Mouse (Mus musculus) CD8-positive naive resting alpha-beta T cell, adult 2 months (primary cell): ENCODE results near the gene Tmem9b.
A peak's percentile ranks its signal among the peaks of the same experiment; 100 is the strongest.

Source experiments
- DNase-seq, 2 experiments: peaks; one replicate each; pipeline ENCODE4 v3.0.0; 2022; ENCODE audit warnings: low read depth in 2 of 2, low spot score in 2 of 2

Tmem9b gene

GRCm38 (mm10) chr7:109741060-109741459 is 11.6 kb downstream of the Tmem9b start:
- DNase-seq, result no peak

DNA sequence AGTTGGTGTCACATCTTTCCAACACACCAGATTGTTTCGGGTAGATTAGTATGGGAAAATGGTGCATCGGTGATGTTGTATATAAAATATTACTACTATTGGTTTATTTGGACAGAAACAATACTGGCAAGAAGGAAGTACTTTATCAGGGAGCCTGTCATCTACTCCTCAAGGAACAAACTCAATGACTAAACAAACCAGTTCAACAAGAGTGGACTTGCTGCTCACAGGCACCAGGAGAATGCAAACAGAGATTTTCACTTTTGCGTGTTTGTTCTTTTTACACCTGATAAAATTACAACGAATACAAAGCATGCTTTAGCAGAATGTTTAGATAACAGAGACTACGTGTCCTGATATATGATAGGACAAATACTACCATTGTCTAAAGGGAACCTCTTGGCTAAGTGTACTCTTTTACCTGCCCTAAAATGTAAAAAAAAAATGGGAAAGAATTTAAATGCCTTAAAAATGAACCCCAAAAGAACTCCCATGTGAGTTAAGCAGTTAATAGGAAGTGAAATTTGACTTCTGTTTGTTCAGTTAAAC is 12.8 kb downstream of the Tmem9b start:
- no peak for DNase-seq

GRCm38 (mm10) chr7:109734806-109735205 is 17.9 kb downstream of the Tmem9b start:
- DNase-seq, result no peak

DNA sequence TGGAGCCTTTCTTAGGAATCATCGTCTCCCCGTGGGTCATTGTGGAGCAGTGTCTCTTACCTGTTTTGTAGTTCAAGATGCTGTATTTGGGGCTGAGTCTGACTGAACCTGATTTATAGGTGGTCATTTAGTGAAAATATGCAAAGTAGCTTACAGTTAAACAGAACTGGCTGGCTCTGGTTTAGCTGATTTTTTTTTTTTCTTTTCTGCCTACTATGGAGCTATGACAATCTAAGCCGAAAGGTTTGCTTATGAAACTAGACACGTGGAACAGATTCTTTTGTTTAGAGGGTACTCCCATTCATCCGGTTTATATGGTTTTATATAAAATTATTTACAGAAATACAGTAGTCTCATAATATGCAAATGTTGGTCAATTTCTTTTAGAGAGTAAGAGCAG is 21.0 kb downstream of the Tmem9b start, which contains the start of gene Ascl3:
Ascl3 (minus strand) TSS at position 101 of the 400 bp plus-strand sequence.
- no peak for DNase-seq

- DNase-seq, result no peak
These were observed 29.0 kb downstream of the Tmem9b start, which contains the start of gene BC051019 for GRCm38 (mm10) chr7:109723697-109724096. Gene BC051019, minus strand, starts transcription at chr7:109723850.

DNA sequence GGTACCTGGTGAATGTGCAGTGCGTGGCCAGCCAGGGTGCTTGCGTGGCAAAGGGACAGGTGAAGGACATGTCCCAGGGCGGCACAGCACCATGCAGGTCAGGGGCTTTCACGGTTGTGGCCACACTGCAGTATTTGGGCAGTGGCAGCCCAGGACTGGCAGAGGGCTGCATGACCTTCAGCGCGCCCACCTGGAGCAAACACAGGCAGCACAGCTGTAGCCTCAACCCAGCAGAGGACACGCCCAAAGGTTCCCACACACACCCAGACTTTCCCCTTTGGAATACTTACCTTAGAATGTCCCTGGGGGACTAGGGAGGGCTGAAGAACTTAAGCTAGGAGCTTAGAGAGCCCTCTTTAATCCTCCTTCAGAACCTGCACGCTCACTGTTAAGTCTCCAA is 29.6 kb downstream of the Tmem9b start:
- DNase-seq, result no peak

DNA sequence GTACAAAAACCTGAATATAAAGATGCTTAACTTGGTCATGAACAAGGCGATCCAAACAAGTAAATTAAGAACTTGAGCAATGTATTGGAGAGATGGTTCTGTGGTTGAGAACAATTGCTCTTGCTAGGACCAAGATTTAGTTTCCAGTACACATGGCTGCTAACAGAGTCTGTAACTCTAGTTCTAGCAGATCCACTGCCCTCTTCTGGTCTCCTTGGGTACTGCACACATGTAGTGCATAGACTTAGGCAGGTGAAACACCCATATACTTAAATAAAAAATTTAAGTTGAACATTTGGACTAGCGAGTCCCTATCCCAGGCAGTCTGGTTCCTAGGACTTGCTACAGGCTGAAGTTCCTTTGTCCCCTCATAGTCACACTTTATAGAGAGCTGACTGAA is 30.1 kb downstream of the Tmem9b start:
- no peak for DNase-seq

GRCm38 (mm10) chr7:109719286-109719685 is 33.4 kb downstream of the Tmem9b start:
- DNase-seq, result no peak

DNA sequence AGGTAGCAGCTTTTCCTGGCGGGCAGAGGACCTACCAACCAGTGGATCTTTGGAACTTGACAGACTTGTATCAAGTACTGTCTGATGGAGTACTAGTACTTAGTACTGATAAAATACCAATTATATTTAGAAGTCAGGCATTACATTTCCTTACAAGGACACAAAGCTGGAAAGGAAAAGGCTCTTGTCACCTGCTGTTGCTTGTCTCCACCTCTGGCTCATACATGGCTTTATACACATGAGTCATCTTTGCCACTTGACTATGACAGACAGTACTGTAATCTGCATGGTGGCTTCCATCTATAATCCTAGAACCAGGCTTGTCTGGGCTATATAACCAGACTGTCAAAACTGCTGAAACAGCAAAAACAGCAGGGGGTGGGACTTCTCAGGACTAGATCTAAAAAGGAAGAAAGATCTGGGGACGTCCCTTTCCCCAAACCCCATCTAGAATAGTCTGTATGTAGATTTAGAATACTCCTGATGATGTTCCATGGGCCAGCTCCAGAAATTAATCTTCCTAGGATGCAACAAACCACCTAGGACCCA is 39.2 kb downstream of the Tmem9b start:
- DNase-seq, result no peak

DNA sequence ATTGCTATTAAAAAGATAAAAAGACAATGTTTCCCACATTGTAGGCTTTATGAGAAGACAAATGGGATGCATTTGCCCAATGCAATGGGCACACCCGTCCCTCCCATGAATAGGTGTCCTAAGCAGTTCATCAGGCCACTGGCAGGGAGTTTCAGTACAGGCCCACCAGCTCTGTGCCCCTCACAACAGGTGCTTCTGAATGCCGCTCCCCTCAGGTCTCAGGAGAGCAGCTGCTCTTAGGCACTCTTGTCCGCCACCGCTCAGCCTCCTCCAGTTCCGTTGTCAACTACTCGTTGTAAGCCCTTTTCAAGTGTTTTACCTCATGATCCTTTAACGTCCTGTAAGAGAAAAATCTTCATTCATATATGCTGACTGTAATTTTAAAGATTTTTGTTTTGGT is 40.5 kb downstream of the Tmem9b start:
- DNase-seq, result no peak

GRCm38 (mm10) chr7:109710069-109710468 is 42.6 kb downstream of the Tmem9b start:
- no peak for DNase-seq

DNA sequence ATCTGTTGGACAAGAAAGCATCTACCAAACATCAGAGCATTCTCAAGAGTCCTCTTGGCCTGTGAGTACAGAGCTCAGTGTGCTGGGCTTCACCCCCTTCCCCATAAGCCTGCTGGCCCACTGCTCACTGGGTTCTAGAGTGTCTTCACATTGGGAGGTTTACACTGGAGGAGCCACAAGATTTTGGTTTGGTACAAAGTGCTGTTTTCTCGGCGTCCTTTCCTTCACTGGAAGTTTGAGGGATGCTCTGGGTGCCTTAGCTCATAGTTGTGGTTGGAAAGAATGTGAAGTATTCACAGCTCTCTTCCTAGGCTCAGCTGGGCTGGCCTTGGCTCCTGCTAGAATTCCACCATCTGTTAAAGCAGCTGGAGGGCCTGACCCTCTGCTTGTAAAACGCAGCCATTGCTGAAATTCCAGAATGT is 43.7 kb downstream of the Tmem9b start:
- no peak for DNase-seq

DNA sequence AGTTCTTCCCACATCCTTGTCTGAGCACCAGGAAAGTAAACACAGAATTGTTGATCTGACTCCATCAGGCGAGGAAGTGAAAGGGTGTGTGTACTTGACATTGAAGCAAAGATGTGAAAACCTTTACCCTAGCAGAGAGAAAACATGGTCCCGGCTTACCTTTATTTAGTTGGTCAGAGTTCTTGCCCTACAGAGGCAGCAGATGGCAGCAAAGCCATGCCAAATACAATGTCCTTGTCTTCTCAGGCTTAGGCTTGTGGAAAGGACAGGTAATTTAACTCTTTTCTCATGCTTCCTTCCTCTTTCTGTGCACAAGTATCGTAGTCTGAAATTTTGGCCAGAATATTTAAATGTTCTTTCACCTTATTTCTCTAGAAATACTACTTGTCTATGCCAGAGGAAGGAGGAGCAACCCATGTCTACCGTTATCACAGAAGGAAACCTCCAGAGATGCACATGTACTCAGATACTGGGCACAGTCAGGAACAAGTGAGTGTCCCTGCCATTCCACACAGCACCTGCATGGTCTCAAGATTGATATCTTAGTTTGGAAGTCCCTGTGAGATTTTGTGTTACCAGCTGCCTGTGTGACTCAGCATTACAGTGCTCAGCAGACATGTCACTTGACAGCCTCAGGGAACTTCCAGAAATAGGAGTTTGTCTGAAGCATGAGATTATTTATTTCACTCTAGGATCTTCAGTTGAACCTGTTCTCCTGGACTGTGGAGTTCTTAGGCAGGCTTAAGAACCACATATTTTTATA is 45.5 kb downstream of the Tmem9b start:
- peak; percentile 33 to 63 for DNase-seq

- no peak for DNase-seq
These were observed 48.2 kb downstream of the Tmem9b start for GRCm38 (mm10) chr7:109704461-109704860.

- peak in 1 of 2 experiments; percentile 8 for DNase-seq
These were observed 48.7 kb downstream of the Tmem9b start for GRCm38 (mm10) chr7:109704016-109704377.

- peak; percentile 92 to 96 for DNase-seq
These were observed 49.3 kb downstream of the Tmem9b start, which contains the start of the genes St5 and Akip1 for GRCm38 (mm10) chr7:109703190-109704015. Gene St5, minus strand, starts transcription at chr7:109703605. Gene Akip1, plus strand, starts transcription at chr7:109703690.

- no peak for DNase-seq
These were observed 50.0 kb downstream of the Tmem9b start for GRCm38 (mm10) chr7:109702721-109703120.

DNA sequence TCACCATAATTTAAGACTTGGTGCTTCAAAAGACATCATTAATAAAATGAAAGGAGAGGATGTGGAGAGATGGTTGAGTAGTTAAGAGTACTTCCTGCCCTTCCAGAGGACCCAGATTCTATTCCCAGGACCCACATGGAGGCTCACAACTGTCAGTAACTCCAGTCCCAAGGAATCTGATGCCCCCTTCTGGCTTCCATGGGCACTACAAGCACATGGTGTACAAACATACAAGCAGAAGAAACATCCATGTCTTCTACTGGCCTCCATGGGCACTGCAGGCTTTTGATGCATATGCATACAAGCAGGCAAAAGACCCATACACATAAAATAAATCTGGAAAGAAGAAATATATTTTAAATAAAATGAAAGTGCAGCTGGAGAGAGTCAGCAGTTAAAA is 52.5 kb downstream of the Tmem9b start:
- no peak for DNase-seq

- DNase-seq, result no peak
These were observed 57.3 kb downstream of the Tmem9b start for GRCm38 (mm10) chr7:109695339-109695726.

GRCm38 (mm10) chr7:109694576-109695338 is 57.9 kb downstream of the Tmem9b start:
- no peak for DNase-seq

DNA sequence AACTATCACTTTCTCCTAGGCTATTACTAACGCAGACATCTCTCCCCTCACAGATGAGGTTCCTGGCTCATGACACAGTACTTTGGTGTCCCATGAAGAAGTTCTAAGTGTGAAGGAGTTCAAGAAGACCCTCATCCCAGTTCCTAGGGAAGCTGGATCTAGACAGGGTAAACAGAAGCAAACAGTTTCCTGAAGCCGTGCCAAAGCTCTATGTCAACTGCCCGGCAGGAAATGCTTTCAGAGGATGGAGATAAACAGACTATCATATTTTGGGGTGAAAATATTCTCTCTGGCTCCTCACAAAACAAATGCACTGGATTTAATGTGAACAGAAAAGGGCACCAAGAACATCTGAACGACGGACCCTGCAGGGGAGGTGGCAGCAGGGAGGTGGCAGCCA is 61.7 kb downstream of the Tmem9b start:
- no peak for DNase-seq
